Mouse (Mus musculus): Measurements from ENCODE around the gene Hoxa2.

Hoxa2 gene

DNA sequence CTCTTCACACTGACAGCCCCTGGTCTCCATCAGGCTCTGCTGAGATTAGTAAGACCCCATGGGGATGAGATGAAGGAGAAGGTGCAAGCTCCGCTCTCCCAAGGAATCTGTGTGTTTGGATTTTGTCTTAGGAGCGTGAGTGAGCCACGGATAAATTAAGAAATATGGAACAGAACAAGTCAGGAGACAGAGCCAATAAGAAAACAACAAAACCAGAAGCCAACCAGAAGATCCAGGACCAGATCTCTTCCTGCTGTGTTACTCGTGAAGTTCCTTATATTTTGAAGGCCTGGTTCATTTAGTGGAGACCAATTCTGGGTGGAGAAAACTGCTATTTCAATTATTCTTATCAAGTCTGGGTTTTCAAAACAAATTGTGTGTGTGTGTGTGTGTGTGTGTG, 13.1 kb downstream of the Hoxa2 start:
- DNase-seq (ENCODE audit: extremely low spot score, low read depth, low spot score) = no peak

DNA sequence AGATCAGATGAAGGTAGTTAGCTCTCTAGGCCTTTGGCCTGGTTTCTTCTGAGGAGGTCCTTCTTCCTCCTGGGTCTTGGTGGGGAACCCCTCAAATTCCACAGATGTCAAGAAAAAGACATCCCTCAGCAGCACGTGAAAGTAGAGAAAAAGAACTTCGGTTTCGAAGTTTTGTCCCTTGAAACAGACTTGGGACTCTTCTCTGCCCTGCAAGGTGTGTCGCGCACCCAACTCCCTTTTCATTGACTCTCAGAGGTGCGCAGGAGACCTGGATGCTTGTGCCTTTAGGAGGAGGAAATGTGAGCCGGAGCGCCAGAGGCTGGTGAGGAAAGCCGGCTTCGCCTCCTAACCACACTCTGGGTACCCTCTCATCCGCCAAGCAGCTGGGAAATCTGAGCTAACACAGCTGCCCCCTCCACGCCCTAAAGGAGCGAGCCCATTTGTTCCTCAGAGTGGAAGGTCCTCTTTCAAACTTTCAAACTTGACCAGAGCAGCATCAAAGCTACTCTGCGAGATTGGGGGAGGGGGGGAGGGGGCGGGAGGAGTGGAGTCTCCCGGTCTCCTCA, 14.1 kb downstream of the Hoxa2 start:
- DNase-seq (ENCODE audit: extremely low spot score, low read depth, low spot score) = no peak

DNA sequence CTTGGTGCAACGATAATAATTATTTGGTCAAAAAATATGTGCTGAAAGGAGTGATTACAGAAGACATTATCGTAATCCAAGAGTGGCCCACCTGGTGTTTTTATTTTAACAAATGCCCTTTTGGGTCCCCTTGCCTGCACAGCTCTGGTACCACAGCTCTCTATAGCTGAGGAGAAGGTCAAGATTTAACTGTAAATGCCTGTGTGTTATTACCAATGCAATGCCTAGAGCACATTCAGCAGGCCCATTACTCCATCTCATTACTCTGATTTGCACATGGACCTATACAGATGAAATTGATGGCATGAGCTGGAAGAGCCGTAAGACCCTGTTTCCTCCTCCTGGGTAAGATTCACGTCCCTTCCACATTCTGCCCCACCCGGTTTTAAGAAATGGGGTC, 25.5 kb downstream of the Hoxa2 start:
- no peak for DNase-seq (ENCODE audit: extremely low spot score, low read depth, low spot score)

DNA sequence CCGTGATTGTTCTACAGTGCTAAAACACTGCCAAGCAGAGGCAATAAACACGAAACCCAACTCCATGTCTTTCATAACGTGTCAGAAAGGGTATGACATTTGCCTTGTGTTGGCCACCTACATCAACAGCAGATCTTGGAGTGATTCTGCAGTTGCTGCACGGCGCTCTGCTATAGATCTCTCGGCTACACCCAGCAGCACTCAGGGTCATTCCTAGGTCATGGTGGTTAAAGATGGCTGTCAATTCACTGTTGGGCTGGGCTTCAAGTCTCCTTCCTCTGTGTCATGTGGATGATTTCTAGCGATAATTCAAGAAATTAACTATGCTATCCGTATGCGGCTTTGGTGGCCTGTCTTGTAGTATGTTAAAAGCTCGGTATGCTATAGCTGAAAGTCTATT, 26.1 kb downstream of the Hoxa2 start:
- DNase-seq (ENCODE audit: extremely low spot score, low read depth, low spot score) = no peak

DNA sequence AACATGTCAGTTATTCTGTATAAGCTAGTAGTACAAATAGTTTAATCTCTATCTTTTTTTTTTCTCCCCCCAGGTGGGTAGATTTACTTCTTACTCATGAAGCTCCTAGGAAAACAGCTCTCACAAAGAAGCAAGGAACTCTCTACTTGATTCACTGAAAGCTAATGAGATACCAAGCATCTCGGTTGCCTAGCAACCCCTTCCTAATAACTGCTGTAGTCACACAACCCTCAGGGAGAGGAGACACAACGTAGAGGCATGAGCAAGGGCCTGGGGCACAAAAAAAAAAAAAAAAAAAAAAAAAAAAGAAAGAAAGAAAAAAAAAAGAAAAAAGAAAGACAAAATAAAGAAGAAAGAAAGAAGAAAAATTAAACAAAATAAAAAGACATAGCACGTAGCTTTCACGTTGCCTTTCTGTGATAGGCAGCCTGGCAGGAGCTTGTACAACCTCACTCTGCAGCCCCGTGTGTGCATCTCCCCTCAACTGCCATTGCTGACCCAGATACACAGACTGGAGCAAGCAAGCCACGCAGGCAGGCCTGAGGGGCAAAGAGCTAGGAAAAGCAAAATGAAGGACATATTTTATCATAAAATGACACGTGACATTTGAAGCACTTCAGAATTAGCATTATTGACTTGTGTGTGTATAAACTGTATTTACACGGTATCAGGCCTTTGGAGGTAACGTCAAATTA, 26.6 kb downstream of the Hoxa2 start:
- no peak for DNase-seq (ENCODE audit: extremely low spot score, low read depth, low spot score)

DNA sequence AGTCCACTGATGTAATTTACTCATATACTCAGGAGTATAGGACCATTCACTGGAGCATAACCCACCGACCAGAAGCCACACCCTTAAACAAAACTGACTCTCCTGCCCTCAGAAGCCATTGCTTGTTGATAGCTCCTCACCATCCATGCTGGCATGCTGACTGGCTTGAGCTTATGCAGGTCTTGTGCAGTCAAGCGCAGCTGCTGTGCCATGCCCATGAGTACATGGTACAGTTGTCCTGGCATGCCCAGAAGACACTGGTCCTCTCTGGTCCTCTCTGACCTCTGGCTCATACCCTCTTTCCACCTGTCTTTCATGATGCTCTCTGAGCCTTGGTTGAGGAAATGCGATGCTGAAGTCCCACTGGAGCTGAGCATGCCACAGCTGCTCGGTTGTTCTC, 41.0 kb downstream of the Hoxa2 start:
- no peak for DNase-seq (ENCODE audit: extremely low spot score, low read depth, low spot score)

DNA sequence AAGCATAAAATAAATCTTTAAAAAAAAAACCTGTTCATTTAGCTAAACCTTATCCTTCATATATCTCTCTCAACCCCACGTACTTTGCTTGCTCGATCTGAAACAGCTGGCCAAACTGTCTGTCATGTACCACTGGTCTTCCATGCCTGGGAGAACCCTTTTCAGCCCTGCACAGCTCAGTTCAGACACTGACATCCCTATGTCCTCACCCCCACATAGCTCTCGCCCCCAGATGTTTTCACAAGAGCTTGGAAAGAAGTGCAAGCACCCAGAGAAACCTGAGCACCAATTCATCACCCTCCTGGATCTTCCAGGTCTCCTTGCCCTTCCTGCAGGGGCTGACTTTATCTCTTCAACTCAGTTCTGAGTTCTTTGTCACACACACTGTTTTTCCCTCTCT, 43.5 kb downstream of the Hoxa2 start:
- DNase-seq (ENCODE audit: extremely low spot score, low read depth, low spot score) = no peak

DNA sequence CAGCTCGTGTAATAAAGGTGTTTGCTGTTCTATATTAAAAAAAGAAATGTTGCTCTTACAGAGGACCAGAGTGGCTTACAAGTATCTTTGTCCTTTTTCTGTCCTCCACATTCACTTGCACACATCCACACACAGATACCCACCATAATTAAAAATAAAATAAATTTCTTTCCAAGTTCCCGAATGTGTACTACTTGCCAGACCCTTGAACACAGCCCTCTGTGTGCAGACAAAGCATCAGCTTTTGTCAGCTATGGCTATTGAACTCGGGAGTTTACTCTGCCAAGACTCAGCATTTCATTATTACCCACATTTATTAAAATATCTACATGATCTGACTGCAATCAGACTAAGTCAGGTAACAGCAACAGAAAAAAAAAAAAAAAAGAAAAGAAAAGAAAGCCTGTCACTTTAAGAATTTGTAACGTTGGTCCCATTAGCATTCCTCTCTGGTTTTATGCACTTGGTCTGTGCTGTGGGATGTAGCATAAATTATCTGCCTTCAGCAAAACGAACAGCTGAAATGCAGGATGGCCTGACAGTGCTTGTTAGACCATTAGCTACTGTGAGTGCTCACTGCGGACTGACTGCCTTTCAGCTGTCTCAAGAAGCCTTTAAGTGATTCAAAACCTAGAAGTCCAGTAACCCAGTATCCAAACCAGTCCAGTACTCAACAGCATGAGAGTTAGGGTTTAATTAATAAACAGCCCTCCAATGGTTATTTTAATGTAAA, 45.6 kb downstream of the Hoxa2 start:
- no peak for DNase-seq (ENCODE audit: extremely low spot score, low read depth, low spot score)

DNA sequence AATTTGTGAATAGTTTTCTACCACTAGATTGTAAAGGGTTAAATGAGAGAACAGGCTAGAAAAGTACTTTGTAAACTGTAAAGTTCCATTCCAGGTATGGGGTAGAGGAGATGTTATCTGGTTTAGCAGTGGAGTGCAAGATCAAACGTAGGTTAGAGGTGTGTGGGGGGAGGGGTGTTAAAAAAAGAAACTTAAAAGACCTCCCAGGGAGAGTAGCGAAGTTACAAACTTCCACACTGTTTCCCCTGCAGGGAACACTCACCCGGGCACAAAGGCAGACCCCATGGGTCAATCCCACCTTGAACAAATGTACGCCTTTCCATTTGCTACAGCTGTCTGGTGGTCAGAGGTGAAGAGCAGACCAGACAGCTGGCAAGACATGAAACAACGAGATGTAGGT, 48.7 kb downstream of the Hoxa2 start:
- DNase-seq (ENCODE audit: extremely low spot score, low read depth, low spot score) = no peak
